Mouse (Mus musculus): ENCODE measurements at regions not wholly inside any gene's neighbourhood (a gene's known extent, or its start where the extent isn't known, plus 50 kb on each side); places are given as distances from the start of the nearest gene placed in this dataset.

GRCm38 (mm10) chr10:95124476-95124875 lies 179.8 kb upstream of the Plxnc1 start:
- no peak for DNase-seq (ENCODE audit: low read depth, low spot score)

DNA sequence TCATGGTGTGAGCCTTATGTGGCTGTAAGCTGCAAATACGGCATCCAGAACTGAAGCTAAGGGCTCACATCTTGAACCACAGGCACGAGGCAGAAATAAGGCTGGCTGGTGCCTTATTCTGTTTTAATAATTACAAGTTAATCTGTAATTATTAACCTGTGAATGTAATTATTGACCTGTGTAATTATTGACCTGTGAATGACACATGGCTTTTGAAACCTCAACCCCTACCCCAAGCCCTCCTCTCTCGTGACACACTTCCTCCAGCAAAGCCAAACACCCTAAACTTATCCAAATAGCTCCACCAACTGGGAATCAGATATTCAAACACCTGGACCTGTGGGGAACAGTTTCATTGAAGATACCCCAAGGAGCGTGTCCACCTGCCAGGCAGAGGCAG lies 175.4 kb upstream of the Plxnc1 start:
- in situ Hi-C loops (cut with MboI; ENCODE audit: low pct_unique_long_range_greater_than_20kb), result no loop called here
- ATAC-seq (no peak), DNase-seq (ENCODE audit: low read depth, low spot score) (no peak)
- POLR2A ChIA-PET, result interaction anchor here (1.4 kb wide), 1 partner anchor 24 kb away, joined by 3 read pairs; no protein-coding TSS in a partner anchor
- TF ChIP-seq CTCF (IDR thresholded peaks at IDR 0.05), result no peak
- CTCF ChIA-PET, result interaction anchor here (1.0 to 2.2 kb wide), 4 partner anchors 13 to 356 kb away, joined by 3 to 8 read pairs (median 4); no protein-coding TSS in a partner anchor
- no peaks in the 10 kb centered on the region for H3K27me3 ChIP-seq

More at GRCm38 (mm10) chr10:95124476-95124875, 179.8 kb upstream of the Plxnc1 start:
- CTCF ChIA-PET, result interaction anchor here (1.2 to 1.7 kb wide), 2 partner anchors 17 to 52 kb away, joined by 3 read pairs; no protein-coding TSS in a partner anchor
- TF ChIP-seq CTCF (IDR thresholded peaks at IDR 0.05), result no peak
- ATAC-seq, result no peak
- no peaks in the 10 kb centered on the region for H3K27me3 ChIP-seq
- POLR2A ChIA-PET, result no interaction called here
- in situ Hi-C loops (cut with MboI; ENCODE audit: low pct_unique_long_range_greater_than_20kb), result no loop called here

- H3K27me3 ChIP-seq, result no peaks in the 10 kb centered on the region
- in situ Hi-C loops (cut with MboI; ENCODE audit: low pct_unique_long_range_greater_than_20kb), result no loop called here
- TF ChIP-seq CTCF (IDR thresholded peaks at IDR 0.05), result no peak
- ChIA-PET CTCF (interaction anchor here (1.7 to 2.2 kb wide), 3 partner anchors 8 to 127 kb away, joined by 3 to 8 read pairs (median 4); no protein-coding TSS in a partner anchor), POLR2A (interaction anchor here (1.4 kb wide), 1 partner anchor 26 kb away, joined by 3 read pairs; no protein-coding TSS in a partner anchor)
- DNase-seq (ENCODE audit: low read depth, low spot score) (no peak), ATAC-seq (no peak)
Observed at GRCm38 (mm10) chr10:95118786-95119351, 174.2 kb upstream of the Plxnc1 start.

DNA sequence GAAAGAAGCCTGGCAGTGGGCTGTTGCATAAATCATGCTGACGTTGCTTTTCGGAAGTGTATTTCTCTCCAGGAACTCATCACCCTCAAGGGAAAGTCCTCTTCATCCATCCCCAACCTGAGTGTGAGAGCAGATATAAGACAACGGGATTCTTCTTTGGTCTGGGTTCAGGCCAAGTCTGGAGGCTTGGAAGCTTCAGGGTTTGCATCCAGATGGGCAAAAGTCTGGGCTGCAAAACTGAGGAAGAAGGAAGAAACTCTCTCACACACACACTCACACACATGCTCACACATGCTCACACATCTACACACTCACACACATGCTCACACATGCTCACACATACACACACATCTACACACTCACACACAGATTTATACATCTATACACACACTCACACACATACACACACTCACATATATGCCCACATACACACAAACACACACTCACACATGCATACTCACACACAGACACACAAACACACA lies 173.1 kb upstream of the Plxnc1 start:
- ChIA-PET POLR2A (interaction anchor here (1.2 kb wide), 1 partner anchor 126 kb away, joined by 3 read pairs; no protein-coding TSS in a partner anchor), CTCF (interaction anchor here (1.3 to 1.8 kb wide), 2 partner anchors 9 to 12 kb away, joined by 4 read pairs; no protein-coding TSS in a partner anchor)
- DNase-seq (ENCODE audit: low read depth, low spot score) (no peak), ATAC-seq (peak; percentile 31)
- no peak for TF ChIP-seq CTCF (IDR thresholded peaks at IDR 0.05)
- in situ Hi-C loops (cut with MboI; ENCODE audit: low pct_unique_long_range_greater_than_20kb), result no loop called here
- no peaks in the 10 kb centered on the region for H3K27me3 ChIP-seq

- no peaks in the 10 kb centered on the region for H3K27me3 ChIP-seq
- ChIA-PET CTCF (interaction anchor here (1.3 to 1.8 kb wide), 2 partner anchors 10 to 12 kb away, joined by 4 read pairs; no protein-coding TSS in a partner anchor), POLR2A (interaction anchor here (1.2 kb wide), 1 partner anchor 125 kb away, joined by 3 read pairs; no protein-coding TSS in a partner anchor)
- DNase-seq (ENCODE audit: low read depth, low spot score), result peak; percentile 96
- peak; percentile 62 for ATAC-seq
- TF ChIP-seq CTCF (IDR thresholded peaks at IDR 0.05), result no peak
- in situ Hi-C loops (cut with MboI; ENCODE audit: low pct_unique_long_range_greater_than_20kb), result no loop called here
Observed at GRCm38 (mm10) chr10:95117041-95117730, 172.6 kb upstream of the Plxnc1 start.

GRCm38 (mm10) chr10:95116579-95117011 lies 172.0 kb upstream of the Plxnc1 start:
- no peak for DNase-seq (ENCODE audit: low read depth, low spot score)
- ChIA-PET CTCF (interaction anchor here (1.3 kb wide), 1 partner anchor 13 kb away, joined by 4 read pairs; no protein-coding TSS in a partner anchor), POLR2A (interaction anchor here (1.2 kb wide), 1 partner anchor 125 kb away, joined by 3 read pairs; no protein-coding TSS in a partner anchor)
- H3K27me3 ChIP-seq, result no peaks in the 10 kb centered on the region
- no peak for TF ChIP-seq CTCF (IDR thresholded peaks at IDR 0.05)
- in situ Hi-C loops (cut with MboI; ENCODE audit: low pct_unique_long_range_greater_than_20kb), result no loop called here
- ATAC-seq, result no peak

DNA sequence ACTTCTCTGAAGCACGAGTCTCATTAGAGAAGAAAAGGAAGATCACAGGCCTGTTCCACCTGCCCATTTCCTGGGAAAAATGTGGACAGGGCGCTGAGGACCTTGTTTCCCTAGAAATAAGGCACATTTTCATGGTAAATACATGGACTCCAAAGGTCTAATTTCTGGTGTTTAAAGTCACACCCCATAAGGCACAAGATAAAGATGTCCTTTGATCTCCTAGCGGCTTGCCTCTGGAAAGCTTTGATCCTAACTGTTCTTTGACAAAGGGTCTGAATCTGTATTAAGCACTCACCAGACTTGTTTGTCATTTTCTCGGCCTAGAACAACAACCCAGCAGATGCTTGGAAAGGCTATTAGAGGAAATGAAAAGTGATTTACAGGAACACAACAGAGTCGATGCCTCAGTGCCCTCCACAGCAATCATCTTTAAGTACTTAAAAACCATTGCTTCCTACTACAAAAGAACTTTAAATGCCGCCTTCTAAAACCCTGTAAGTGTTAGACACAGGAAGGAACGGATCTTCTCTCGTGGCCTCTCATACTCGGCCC lies 168.3 kb upstream of the Plxnc1 start:
- in situ Hi-C loops (cut with MboI; ENCODE audit: low pct_unique_long_range_greater_than_20kb), result loop anchor here (5.0 kb wide), 1 partner anchor 121 kb away; no protein-coding TSS in a partner anchor
- CTCF ChIA-PET, result no interaction called here
- no peak for DNase-seq (ENCODE audit: low read depth, low spot score)

DNA sequence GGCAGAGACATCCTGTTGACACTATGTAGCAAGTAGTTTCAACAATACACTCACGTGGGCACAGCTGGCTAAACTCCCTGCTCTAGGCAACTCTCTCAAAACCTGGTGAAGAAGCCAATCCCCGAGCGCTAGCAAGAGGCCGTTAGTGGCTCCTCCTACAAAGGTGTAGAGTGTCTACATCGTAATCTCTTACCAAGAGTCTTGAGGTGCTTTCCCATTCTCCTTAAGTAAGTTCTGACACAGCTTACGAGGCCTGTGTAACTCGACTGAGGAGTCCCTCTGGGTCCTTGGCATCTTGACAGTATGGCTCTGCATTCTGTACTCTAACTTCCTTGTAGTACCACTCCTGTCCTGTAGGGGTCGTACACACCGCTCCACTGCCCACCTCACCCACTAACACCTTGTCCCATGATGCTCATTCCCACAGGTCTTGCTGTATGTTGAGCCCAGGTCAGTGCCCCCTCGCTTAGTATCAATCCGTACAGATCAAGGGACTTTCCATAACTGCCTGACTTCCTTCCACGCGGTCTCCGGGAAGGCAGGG lies 167.7 kb upstream of the Plxnc1 start:
- no peak for DNase-seq (ENCODE audit: low read depth, low spot score)
- in situ Hi-C loops (cut with MboI; ENCODE audit: low pct_unique_long_range_greater_than_20kb), result loop anchor here (5.0 kb wide), 1 partner anchor 120 kb away; no protein-coding TSS in a partner anchor
- no peaks in the 10 kb centered on the region for H3K27me3 ChIP-seq
- CTCF ChIA-PET, result no interaction called here
- peak; percentile 31 for TF ChIP-seq CTCF (IDR thresholded peaks at IDR 0.05)
- POLR2A ChIA-PET, result no interaction called here
- ATAC-seq, result no peak

More for the DNA sequence above, 168.3 kb upstream of the Plxnc1 start:
- ATAC-seq, result no peak
- no peak for TF ChIP-seq CTCF (IDR thresholded peaks at IDR 0.05)
- POLR2A ChIA-PET, result no interaction called here
- no peaks in the 10 kb centered on the region for H3K27me3 ChIP-seq

DNA sequence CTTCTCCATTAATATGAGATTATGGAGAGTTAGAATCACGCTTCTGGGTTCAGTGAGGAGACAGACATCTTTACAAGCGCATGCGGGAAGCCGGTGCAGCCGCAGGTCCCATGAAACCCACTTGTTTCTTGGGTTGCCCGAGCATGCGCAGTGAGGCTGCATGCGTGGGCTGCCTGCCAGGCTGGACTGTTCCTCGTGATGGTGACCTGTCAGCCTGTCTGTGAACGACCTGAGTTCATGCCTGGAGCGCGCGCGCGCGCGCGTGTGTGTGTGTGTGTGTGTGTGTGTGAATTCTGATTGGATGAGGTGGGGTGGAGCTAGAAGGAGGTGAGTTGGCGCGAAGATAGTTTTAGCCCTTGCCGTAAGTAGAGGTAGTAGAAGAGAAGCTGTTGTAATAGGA lies 166.2 kb upstream of the Plxnc1 start:
- DNase-seq (ENCODE audit: low read depth, low spot score) (no peak), ATAC-seq (no peak)
- in situ Hi-C loops (cut with MboI; ENCODE audit: low pct_unique_long_range_greater_than_20kb), result loop anchor here (5.0 kb wide), 1 partner anchor 118 kb away; no protein-coding TSS in a partner anchor
- H3K27me3 ChIP-seq, result no peaks in the 10 kb centered on the region
- POLR2A ChIA-PET, result no interaction called here
- no peak for TF ChIP-seq CTCF (IDR thresholded peaks at IDR 0.05)
- CTCF ChIA-PET, result no interaction called here

GRCm38 (mm10) chr10:95109576-95109975 lies 164.9 kb upstream of the Plxnc1 start:
- in situ Hi-C loops (cut with MboI; ENCODE audit: low pct_unique_long_range_greater_than_20kb), result no loop called here
- no peak for TF ChIP-seq CTCF (IDR thresholded peaks at IDR 0.05)
- no peak for DNase-seq (ENCODE audit: low read depth, low spot score)
- H3K27me3 ChIP-seq, result no peaks in the 10 kb centered on the region
- POLR2A ChIA-PET, result no interaction called here
- no peak for ATAC-seq
- CTCF ChIA-PET, result no interaction called here
